Mouse (Mus musculus) v-Abl transformed pro-B cells (cell line): ENCODE measurements around the gene Uqcc2.

Experiments
- in situ Hi-C, 2 experiments: fragments of 400-800 bp; cut with MboI; formaldehyde crosslinking; loops; one replicate each; pipeline ENCODE4 v1.15.1; 2025; ENCODE audit not compliant: unreplicated experiment in 2 of 2

The Uqcc2 gene

GRCm38 (mm10) chr17:27155752-27156151 is 22.0 kb upstream of the Uqcc2 start:
- in situ Hi-C loops, result no loop called here

DNA sequence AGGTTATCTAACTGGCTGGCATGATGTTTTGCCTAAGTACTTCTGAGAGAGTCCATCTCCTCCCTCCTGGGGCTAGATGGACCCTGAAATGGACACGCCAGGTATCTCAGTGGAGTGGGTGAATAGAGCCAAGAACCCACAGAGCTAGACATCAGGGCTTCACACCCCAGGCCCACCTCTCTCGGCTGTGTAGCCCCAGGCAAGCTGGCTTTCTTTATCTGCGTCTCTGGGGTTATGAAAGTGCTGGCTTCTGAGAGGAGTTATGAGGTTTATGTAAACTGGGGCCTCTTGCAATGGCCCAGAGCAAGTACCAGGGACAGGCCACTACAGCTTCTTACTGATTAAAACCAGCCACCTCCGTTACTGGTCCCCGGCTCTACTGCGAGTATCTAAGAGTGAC is 21.2 kb upstream of the Uqcc2 start:
- in situ Hi-C loops, result no loop called here

- in situ Hi-C loops, result no loop called here
Measured at GRCm38 (mm10) chr17:27154256-27154655, 20.5 kb upstream of the Uqcc2 start.

- in situ Hi-C loops, result no loop called here
Measured at GRCm38 (mm10) chr17:27153773-27154193, 20.1 kb upstream of the Uqcc2 start.

- in situ Hi-C loops, result no loop called here
Measured at GRCm38 (mm10) chr17:27152976-27153723, 19.4 kb upstream of the Uqcc2 start.

DNA sequence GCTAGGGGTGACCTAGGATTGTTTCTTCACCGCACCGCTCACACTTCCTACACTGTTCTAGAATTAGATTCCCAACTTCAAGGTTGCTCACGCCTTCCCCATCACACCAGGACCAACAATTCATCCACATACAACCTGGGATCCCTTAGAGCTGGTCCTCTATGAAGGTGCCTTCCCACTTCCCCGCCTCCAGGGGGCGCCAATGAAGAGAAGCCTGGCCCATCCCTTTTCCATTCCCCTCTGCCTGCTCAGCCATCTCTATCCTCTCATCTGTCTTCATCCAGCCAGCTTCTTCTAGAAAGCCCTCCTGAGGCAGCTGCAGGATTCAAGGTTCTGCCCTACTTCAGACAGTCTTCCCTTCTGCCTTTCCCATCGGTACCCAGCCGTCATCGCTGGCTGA is 17.7 kb upstream of the Uqcc2 start:
- in situ Hi-C loops, result no loop called here

- in situ Hi-C loops, result no loop called here
Measured at GRCm38 (mm10) chr17:27150871-27151270, 17.2 kb upstream of the Uqcc2 start.

DNA sequence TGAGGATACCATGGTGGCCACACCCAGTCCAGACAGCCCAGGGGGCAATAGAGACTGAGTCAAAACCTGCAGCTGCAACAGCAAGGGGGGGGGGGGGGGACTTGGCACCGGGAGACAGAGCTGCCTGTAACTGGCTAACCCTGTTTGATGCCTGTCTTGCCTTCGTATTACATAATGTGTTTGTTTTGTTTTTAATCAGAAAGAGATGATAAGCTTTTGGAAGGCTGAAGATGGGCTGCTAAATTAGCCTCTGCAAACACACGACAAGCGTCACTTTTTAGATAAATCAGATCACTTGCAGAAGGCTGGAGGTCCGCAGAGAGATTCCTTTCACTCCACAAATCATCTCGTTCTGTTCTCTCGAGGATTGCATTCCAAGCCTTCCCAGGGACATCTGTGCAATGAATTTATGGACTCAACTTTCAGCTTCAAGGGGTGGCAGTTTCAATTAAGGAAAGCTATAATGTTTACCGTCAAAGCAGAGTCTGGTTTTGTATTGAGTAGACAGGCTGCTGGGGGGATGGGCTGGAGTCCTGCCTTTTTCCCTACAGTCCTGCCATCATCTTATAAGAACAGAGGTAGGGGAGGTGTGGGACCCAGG is 12.7 kb upstream of the Uqcc2 start:
- in situ Hi-C loops, result no loop called here

- in situ Hi-C loops, result no loop called here
Measured at GRCm38 (mm10) chr17:27144152-27144551, 10.4 kb upstream of the Uqcc2 start.

DNA sequence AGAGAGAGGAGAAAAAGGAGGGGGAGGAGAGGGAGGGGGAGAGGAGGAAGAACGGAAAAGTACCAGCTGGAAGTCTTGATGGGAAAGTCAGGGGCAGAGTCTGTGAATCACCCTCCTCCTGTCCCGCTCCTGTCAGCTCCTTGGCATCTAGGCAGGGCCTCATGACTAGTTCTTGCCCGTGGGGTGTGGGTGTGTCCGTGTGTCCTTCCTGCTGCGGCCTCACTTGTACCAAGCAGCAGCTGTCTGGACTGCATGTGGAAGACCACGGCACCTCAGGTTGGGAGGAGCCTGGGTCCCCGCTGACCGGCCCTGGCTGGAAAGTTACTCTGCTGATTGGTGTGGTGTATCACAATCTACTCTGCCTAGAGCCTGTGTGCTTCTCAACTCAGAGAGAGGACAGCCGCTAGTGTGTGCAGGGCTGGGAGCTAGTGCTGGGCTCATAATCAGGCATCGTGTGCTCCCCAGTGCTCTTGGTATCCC is 8.3 kb upstream of the Uqcc2 start:
- in situ Hi-C loops, result no loop called here

- in situ Hi-C loops, result no loop called here
Measured at GRCm38 (mm10) chr17:27140262-27140661, 6.5 kb upstream of the Uqcc2 start.

DNA sequence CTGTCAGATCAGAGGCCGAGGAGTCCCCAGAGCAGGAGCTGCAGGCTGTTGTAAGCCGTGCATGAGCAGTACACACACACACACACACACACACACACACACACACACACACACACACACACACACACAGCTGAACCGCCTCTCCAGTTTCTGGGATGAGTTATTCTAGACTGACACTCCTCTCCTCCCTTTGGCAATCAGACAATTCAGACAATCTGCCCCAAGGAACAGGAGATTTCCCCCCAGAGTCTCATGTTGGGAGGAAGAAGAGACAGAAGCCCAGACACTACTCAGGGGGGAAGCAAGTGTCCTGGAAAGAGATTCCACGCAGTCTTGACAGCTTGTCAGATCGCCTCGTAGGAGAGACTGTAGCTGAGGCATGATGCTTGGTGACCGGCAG is 5.6 kb upstream of the Uqcc2 start:
- in situ Hi-C loops, result no loop called here

- in situ Hi-C loops, result no loop called here
Measured at GRCm38 (mm10) chr17:27138396-27138795, 4.7 kb upstream of the Uqcc2 start.

- in situ Hi-C loops, result no loop called here
Measured at GRCm38 (mm10) chr17:27134715-27135114, 999 bp upstream of the Uqcc2 start.

DNA sequence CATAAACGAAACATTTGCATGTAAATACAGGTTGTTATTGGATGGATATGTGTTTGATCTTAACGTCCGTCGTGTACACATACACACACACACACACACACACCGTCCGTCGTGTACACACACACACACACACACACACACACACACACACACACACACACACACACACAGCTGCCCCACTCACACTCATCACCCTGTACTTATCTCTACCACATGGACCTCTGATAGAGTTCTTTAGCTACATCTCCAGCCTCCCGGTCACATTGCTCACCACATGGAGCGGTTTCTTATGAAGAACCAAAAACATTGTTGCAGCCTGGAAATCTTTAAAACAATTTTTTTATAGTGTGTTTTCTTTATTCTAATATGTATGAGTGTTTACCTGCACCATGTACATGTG is 471 bp upstream of the Uqcc2 start:
- in situ Hi-C loops, result no loop called here

DNA sequence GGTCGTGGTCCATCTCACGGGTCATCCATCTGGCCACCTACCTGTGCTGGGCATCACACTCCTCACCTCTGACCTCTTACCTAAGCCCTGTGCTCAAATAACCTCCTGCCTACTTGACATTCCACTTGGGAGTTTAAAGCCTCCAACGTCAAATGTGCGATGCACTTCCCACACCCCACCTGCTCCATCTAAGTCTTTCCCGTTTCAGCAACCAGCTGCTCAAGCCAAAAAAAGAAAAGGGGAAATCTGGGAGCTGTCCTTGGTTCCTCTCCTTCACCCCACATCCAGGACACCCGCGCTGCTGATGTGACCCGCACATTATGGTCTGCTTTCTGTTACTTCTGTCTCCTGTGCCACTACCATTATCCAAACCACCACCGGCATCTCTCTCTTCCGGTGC is 1.5 kb downstream of the Uqcc2 start:
- in situ Hi-C loops, result no loop called here

GRCm38 (mm10) chr17:27131240-27131665 is 2.5 kb downstream of the Uqcc2 start:
- in situ Hi-C loops, result no loop called here

GRCm38 (mm10) chr17:27130246-27130645 is 3.5 kb downstream of the Uqcc2 start:
- in situ Hi-C loops, result no loop called here

DNA sequence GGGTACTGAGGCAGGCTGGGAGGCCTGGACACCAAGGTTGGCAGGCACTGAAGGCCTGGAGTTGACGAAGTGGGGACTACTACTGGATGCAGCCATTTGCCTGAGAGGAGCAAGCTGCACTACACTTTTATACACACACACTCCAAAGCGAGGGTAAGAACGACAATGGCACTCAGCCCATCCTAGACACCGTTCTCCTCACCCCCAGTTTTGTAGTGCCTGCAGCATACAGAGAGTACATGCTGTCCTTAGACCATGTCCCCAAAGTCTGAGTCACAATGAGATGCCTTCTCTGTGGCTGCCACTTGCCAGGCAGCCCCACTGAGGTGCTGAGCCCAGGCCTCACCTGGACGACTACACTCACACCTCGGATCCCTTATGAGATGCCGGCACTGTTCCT is 3.9 kb downstream of the Uqcc2 start:
- in situ Hi-C loops, result no loop called here

GRCm38 (mm10) chr17:27129291-27129690 is 4.4 kb downstream of the Uqcc2 start:
- in situ Hi-C loops, result no loop called here

GRCm38 (mm10) chr17:27128189-27128588 is 5.5 kb downstream of the Uqcc2 start:
- in situ Hi-C loops, result no loop called here

DNA sequence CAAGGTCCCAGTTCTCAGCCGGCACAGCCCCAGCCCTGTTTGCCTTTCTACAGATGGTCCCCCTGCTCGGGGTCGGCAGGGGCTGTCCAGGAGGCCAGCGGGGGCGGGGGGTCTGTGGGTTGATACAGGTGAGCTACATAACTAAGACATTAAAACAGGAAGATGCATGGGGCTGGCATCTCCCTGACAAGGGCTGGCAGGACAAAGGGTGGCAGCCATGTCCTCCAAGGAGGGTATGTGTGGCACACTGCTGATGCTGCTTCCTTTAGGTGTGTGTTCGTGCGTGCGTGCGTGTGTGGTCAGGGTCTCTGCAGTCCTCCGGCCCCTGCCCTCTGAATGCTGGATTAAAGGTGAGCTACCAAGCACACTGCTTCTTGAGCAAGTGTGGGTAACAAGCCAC is 6.7 kb downstream of the Uqcc2 start:
- in situ Hi-C loops, result no loop called here
